Mouse (Mus musculus): ENCODE measurements at regions not wholly inside any gene's neighbourhood (a gene's known extent, or its start where the extent isn't known, plus 50 kb on each side); places are given as distances from the start of the nearest gene placed in this dataset.

GRCm38 (mm10) chr5:106296721-106297120 is 161.2 kb downstream of the Barhl2 start:
- ATAC-seq (ENCODE audit: low read depth): no peak
- 25% methylated on average over 6 of the region's 6 CpGs for WGBS
- Histone ChIP-seq H3K27ac (ENCODE audit: low read depth, low read length) (no peak overlapping the region), H3K27me3 (ENCODE audit: control insufficient read depth, insufficient read depth, low read length) (no peaks in the 10 kb centered on the region), H3K36me3 (ENCODE audit: control insufficient read depth, insufficient read depth, low read length) (no peaks in the 10 kb centered on the region), H3K4me2 (ENCODE audit: low read depth, low read length) (no peak overlapping the region), H3K9ac (replicated peaks; ENCODE audit: low read depth, low read length) (no peak overlapping the region), H3K9me3 (ENCODE audit: control insufficient read depth, low read length) (no peaks in the 10 kb centered on the region), H3K4me1 (ENCODE audit: control insufficient read depth, insufficient read depth, low read length) (no peaks in the 10 kb centered on the region), H3K4me3 (ENCODE audit: low read depth, low read length) (no peak overlapping the region)

- H3K9me3 ChIP-seq (ENCODE audit: control insufficient read depth, low read length): no peaks in the 10 kb centered on the region
- no peaks in the 10 kb centered on the region for H3K36me3 ChIP-seq (ENCODE audit: control insufficient read depth, insufficient read depth, low read length)
- ATAC-seq (ENCODE audit: low read depth): no peak
- H3K27me3 ChIP-seq (ENCODE audit: control insufficient read depth, insufficient read depth, low read length): no peaks in the 10 kb centered on the region
- H3K4me2 ChIP-seq (ENCODE audit: low read depth, low read length): no peak overlapping the region
- no peak overlapping the region for H3K27ac ChIP-seq (ENCODE audit: low read depth, low read length)
- 31% methylated on average over 2 of the region's 2 CpGs for WGBS
- no peaks in the 10 kb centered on the region for H3K4me1 ChIP-seq (ENCODE audit: control insufficient read depth, insufficient read depth, low read length)
- no peak overlapping the region for H3K4me3 ChIP-seq (ENCODE audit: low read depth, low read length)
- no peak overlapping the region for H3K9ac ChIP-seq (replicated peaks; ENCODE audit: low read depth, low read length)
Measured at GRCm38 (mm10) chr5:106295993-106296392, 162.0 kb downstream of the Barhl2 start.

GRCm38 (mm10) chr5:106295538-106295937 is 162.4 kb downstream of the Barhl2 start:
- Histone ChIP-seq H3K4me2 (ENCODE audit: low read depth, low read length) (no peak overlapping the region), H3K36me3 (ENCODE audit: control insufficient read depth, insufficient read depth, low read length) (no peaks in the 10 kb centered on the region), H3K27me3 (ENCODE audit: control insufficient read depth, insufficient read depth, low read length) (no peaks in the 10 kb centered on the region), H3K27ac (ENCODE audit: low read depth, low read length) (no peak overlapping the region), H3K9ac (replicated peaks; ENCODE audit: low read depth, low read length) (no peak overlapping the region), H3K4me3 (ENCODE audit: low read depth, low read length) (no peak overlapping the region), H3K4me1 (ENCODE audit: control insufficient read depth, insufficient read depth, low read length) (no peaks in the 10 kb centered on the region), H3K9me3 (ENCODE audit: control insufficient read depth, low read length) (no peaks in the 10 kb centered on the region)
- WGBS: 2% methylated on average over 3 of the region's 3 CpGs
- ATAC-seq (ENCODE audit: low read depth): no peak

- no peak overlapping the region for H3K9ac ChIP-seq (replicated peaks; ENCODE audit: low read depth, low read length)
- no peak overlapping the region for H3K27ac ChIP-seq (ENCODE audit: low read depth, low read length)
- H3K4me1 ChIP-seq (ENCODE audit: control insufficient read depth, insufficient read depth, low read length): no peaks in the 10 kb centered on the region
- no peaks in the 10 kb centered on the region for H3K36me3 ChIP-seq (ENCODE audit: control insufficient read depth, insufficient read depth, low read length)
- H3K9me3 ChIP-seq (ENCODE audit: control insufficient read depth, low read length): no peaks in the 10 kb centered on the region
- WGBS: 59% methylated on average over 16 of the region's 16 CpGs
- no peak for ATAC-seq (ENCODE audit: low read depth)
- no peaks in the 10 kb centered on the region for H3K27me3 ChIP-seq (ENCODE audit: control insufficient read depth, insufficient read depth, low read length)
- H3K4me3 ChIP-seq (ENCODE audit: low read depth, low read length): no peak overlapping the region
- H3K4me2 ChIP-seq (ENCODE audit: low read depth, low read length): no peak overlapping the region
Measured at GRCm38 (mm10) chr5:106292387-106293229, 165.4 kb downstream of the Barhl2 start.

GRCm38 (mm10) chr5:106285152-106285551 is 172.8 kb downstream of the Barhl2 start:
- no peak overlapping the region for H3K4me3 ChIP-seq (ENCODE audit: low read depth, low read length)
- no peaks in the 10 kb centered on the region for H3K27me3 ChIP-seq (ENCODE audit: control insufficient read depth, insufficient read depth, low read length)
- H3K27ac ChIP-seq (ENCODE audit: low read depth, low read length): no peak overlapping the region
- H3K36me3 ChIP-seq (ENCODE audit: control insufficient read depth, insufficient read depth, low read length): no peaks in the 10 kb centered on the region
- H3K9ac ChIP-seq (replicated peaks; ENCODE audit: low read depth, low read length): no peak overlapping the region
- no peak overlapping the region for H3K4me2 ChIP-seq (ENCODE audit: low read depth, low read length)
- no peaks in the 10 kb centered on the region for H3K4me1 ChIP-seq (ENCODE audit: control insufficient read depth, insufficient read depth, low read length)
- ATAC-seq (ENCODE audit: low read depth): no peak
- WGBS: 8% methylated on average over 4 of the region's 4 CpGs
- H3K9me3 ChIP-seq (ENCODE audit: control insufficient read depth, low read length): no peaks in the 10 kb centered on the region

GRCm38 (mm10) chr5:106284731-106285130 is 173.2 kb downstream of the Barhl2 start:
- WGBS: 37% methylated on average over 9 of the region's 9 CpGs

GRCm38 (mm10) chr5:106282646-106283045 is 175.3 kb downstream of the Barhl2 start:
- Histone ChIP-seq H3K4me3 (ENCODE audit: low read depth, low read length) (no peak overlapping the region), H3K27ac (ENCODE audit: low read depth, low read length) (no peak overlapping the region), H3K27me3 (ENCODE audit: control insufficient read depth, insufficient read depth, low read length) (no peaks in the 10 kb centered on the region), H3K9me3 (ENCODE audit: control insufficient read depth, low read length) (no peaks in the 10 kb centered on the region), H3K4me1 (ENCODE audit: control insufficient read depth, insufficient read depth, low read length) (no peaks in the 10 kb centered on the region), H3K4me2 (ENCODE audit: low read depth, low read length) (no peak overlapping the region), H3K9ac (replicated peaks; ENCODE audit: low read depth, low read length) (no peak overlapping the region), H3K36me3 (ENCODE audit: control insufficient read depth, insufficient read depth, low read length) (no peaks in the 10 kb centered on the region)
- no peak for ATAC-seq (ENCODE audit: low read depth)
- WGBS: 79% methylated on average over 9 of the region's 9 CpGs

More at GRCm38 (mm10) chr5:106284731-106285130, 173.2 kb downstream of the Barhl2 start:
- ATAC-seq (ENCODE audit: low read depth): no peak
- H3K27ac ChIP-seq (ENCODE audit: low read depth, low read length): no peak overlapping the region
- H3K9ac ChIP-seq (replicated peaks; ENCODE audit: low read depth, low read length): no peak overlapping the region
- no peaks in the 10 kb centered on the region for H3K36me3 ChIP-seq (ENCODE audit: control insufficient read depth, insufficient read depth, low read length)
- H3K4me2 ChIP-seq (ENCODE audit: low read depth, low read length): no peak overlapping the region
- H3K4me1 ChIP-seq (ENCODE audit: control insufficient read depth, insufficient read depth, low read length): no peaks in the 10 kb centered on the region
- H3K27me3 ChIP-seq (ENCODE audit: control insufficient read depth, insufficient read depth, low read length): no peaks in the 10 kb centered on the region
- H3K4me3 ChIP-seq (ENCODE audit: low read depth, low read length): no peak overlapping the region
- no peaks in the 10 kb centered on the region for H3K9me3 ChIP-seq (ENCODE audit: control insufficient read depth, low read length)

GRCm38 (mm10) chr5:106277786-106278185 is 180.2 kb downstream of the Barhl2 start:
- no peak overlapping the region for H3K4me3 ChIP-seq (ENCODE audit: low read depth, low read length)
- H3K36me3 ChIP-seq (ENCODE audit: control insufficient read depth, insufficient read depth, low read length): no peaks in the 10 kb centered on the region
- 94% methylated on average over 8 of the region's 8 CpGs for WGBS
- H3K27ac ChIP-seq (ENCODE audit: low read depth, low read length): no peak overlapping the region
- ATAC-seq (ENCODE audit: low read depth): no peak
- no peaks in the 10 kb centered on the region for H3K27me3 ChIP-seq (ENCODE audit: control insufficient read depth, insufficient read depth, low read length)
- no peak overlapping the region for H3K9ac ChIP-seq (replicated peaks; ENCODE audit: low read depth, low read length)
- H3K9me3 ChIP-seq (ENCODE audit: control insufficient read depth, low read length): no peaks in the 10 kb centered on the region
- H3K4me1 ChIP-seq (ENCODE audit: control insufficient read depth, insufficient read depth, low read length): no peaks in the 10 kb centered on the region
- no peak overlapping the region for H3K4me2 ChIP-seq (ENCODE audit: low read depth, low read length)

GRCm38 (mm10) chr5:106277231-106277630 is 180.7 kb downstream of the Barhl2 start:
- Histone ChIP-seq H3K9ac (replicated peaks; ENCODE audit: low read depth, low read length) (no peak overlapping the region), H3K4me3 (ENCODE audit: low read depth, low read length) (no peak overlapping the region), H3K4me2 (ENCODE audit: low read depth, low read length) (no peak overlapping the region), H3K27me3 (ENCODE audit: control insufficient read depth, insufficient read depth, low read length) (no peaks in the 10 kb centered on the region), H3K4me1 (ENCODE audit: control insufficient read depth, insufficient read depth, low read length) (no peaks in the 10 kb centered on the region), H3K27ac (ENCODE audit: low read depth, low read length) (no peak overlapping the region), H3K9me3 (ENCODE audit: control insufficient read depth, low read length) (no peaks in the 10 kb centered on the region), H3K36me3 (ENCODE audit: control insufficient read depth, insufficient read depth, low read length) (no peaks in the 10 kb centered on the region)
- ATAC-seq (ENCODE audit: low read depth): no peak
- 75% methylated on average over 9 of the region's 9 CpGs for WGBS

All from neural tube, embryonic 14.5 days (tissue).